Mouse (Mus musculus) Patski (cell line): ENCODE results near the gene Usp17ld. TPM values are rescaled to one million over a fixed set of nuclear protein-coding genes. Genes with fewer than 3 reads are reported as not detected.
"Not testable (repeated sequence)": the region's sequence is repeated elsewhere in the genome, so short reads cannot be mapped to it uniquely, and the experiment has no call there.

Experiments
- ATAC-seq: fragments of 100-300 bp; one replicate; pipeline ENCODE4 v1.8.0; 2021
- CTCF ChIA-PET: fragments of 350-600 bp; sonication (Branson Sonifier 250); formaldehyde crosslinking; loops from one replicate; lab custom pipeline; 2022; ENCODE audit warnings: inconsistent platforms; lab: Charles Lee
- POLR2A ChIA-PET: fragments of 350-600 bp; sonication (Branson Sonifier 250); formaldehyde crosslinking; loops from one replicate; lab custom pipeline; 2022; ENCODE audit warnings: antibody characterized with exemption, inconsistent platforms; lab: Charles Lee
- DNase-seq: peaks from one replicate; pipeline ENCODE4 v3.0.0-alpha.2; 2011; ENCODE audit warnings: low read depth, low spot score
- H3K27me3 ChIP-seq: fragments of 371-371 bp; one replicate; pipeline ENCODE4 v1.5.1; 2021
- CTCF ChIP-seq: fragments of 100-300 bp; IDR thresholded peaks from one replicate; pipeline ENCODE4 v1.5.1; 2021
- in situ Hi-C: fragments of 300-500 bp; cut with MboI; formaldehyde crosslinking; loops from 3 replicates; pipeline ENCODE4 v1.11.1; 2018; ENCODE audit warnings: low pct_unique_long_range_greater_than_20kb, mixed read lengths
- polyA plus RNA-seq: library from polyadenylated mRNA; unstranded; gene quantifications from one replicate; pipeline ENCODE4 v1.2.3, GENCODE M21; 2021

The Usp17ld gene
- polyA plus RNA-seq = not detected

GRCm38 (mm10) chr7:103252405-103252804 is at the start of gene Usp17ld:
TSS of gene Usp17ld (minus strand) at chr7:103252505.
- POLR2A ChIA-PET, ATAC-seq: not testable (repeated sequence)

GRCm38 (mm10) chr7:103216696-103217095 is 35.6 kb downstream of the Usp17ld start, which contains the start of gene Olfr594:
TSS of gene Olfr594 (plus strand) at chr7:103216996.
- ChIA-PET POLR2A (no interaction called here), CTCF (no interaction called here)
- no peak for DNase-seq
- no peak for ATAC-seq
- H3K27me3 ChIP-seq = no peaks in the 10 kb centered on the region
- in situ Hi-C loops = no loop called here
- TF ChIP-seq CTCF = no peak

More at GRCm38 (mm10) chr7:103252405-103252804, at the start of gene Usp17ld:
- in situ Hi-C loops, DNase-seq, CTCF ChIA-PET, H3K27me3 ChIP-seq: not testable (repeated sequence)

GRCm38 (mm10) chr7:103212050-103212449 is 40.3 kb downstream of the Usp17ld start:
- DNase-seq, CTCF ChIA-PET, H3K27me3 ChIP-seq, POLR2A ChIA-PET, ATAC-seq, in situ Hi-C loops: not testable (repeated sequence)

- ATAC-seq = no peak
- in situ Hi-C loops = no loop called here
- no peak for TF ChIP-seq CTCF
- no peaks in the 10 kb centered on the region for H3K27me3 ChIP-seq
- ChIA-PET POLR2A (no interaction called here), CTCF (no interaction called here)
- DNase-seq = no peak
Observed at GRCm38 (mm10) chr7:103211562-103211961, 40.7 kb downstream of the Usp17ld start, which contains the start of gene Olfr593. TSS of gene Olfr593 (plus strand) at chr7:103211862.

Other genes starting within 250 kb of the Usp17ld start
- not detected for gene Olfr582, start 214.5 kb downstream of the Usp17ld start, polyA plus RNA-seq
- not detected for gene Olfr583, start 201.2 kb downstream of the Usp17ld start, polyA plus RNA-seq
- gene Olfr584, start 170.6 kb downstream of the Usp17ld start, polyA plus RNA-seq = not detected
- not detected for gene Olfr585, start 154.8 kb downstream of the Usp17ld start, polyA plus RNA-seq
- gene Olfr586, start 126.9 kb downstream of the Usp17ld start, polyA plus RNA-seq = not detected
- gene Olfr588-ps1, start 111.6 kb downstream of the Usp17ld start, polyA plus RNA-seq = not detected
- not detected for gene Olfr589, start 96.1 kb downstream of the Usp17ld start, polyA plus RNA-seq
- gene Olfr591, start 74.2 kb downstream of the Usp17ld start, polyA plus RNA-seq = not detected
- gene Olfr592, start 67.7 kb downstream of the Usp17ld start, polyA plus RNA-seq = not detected
- gene Olfr593, start 40.6 kb downstream of the Usp17ld start, polyA plus RNA-seq = not detected
- not detected for gene Olfr594, start 35.5 kb downstream of the Usp17ld start, polyA plus RNA-seq
- gene Olfr596, start 53.1 kb upstream of the Usp17ld start, polyA plus RNA-seq = not detected
- not detected for gene Olfr597, start 63.8 kb upstream of the Usp17ld start, polyA plus RNA-seq
- gene Olfr598, start 71.1 kb upstream of the Usp17ld start, polyA plus RNA-seq = not detected
- gene Olfr599, start 83.4 kb upstream of the Usp17ld start, polyA plus RNA-seq = not detected
- gene Olfr600, start 97.2 kb upstream of the Usp17ld start, polyA plus RNA-seq = not detected
- not detected for gene Olfr601, start 110.2 kb upstream of the Usp17ld start, polyA plus RNA-seq
- not detected for gene Olfr603, start 133.7 kb upstream of the Usp17ld start, polyA plus RNA-seq
- gene Usp17lc, start 162.6 kb upstream of the Usp17ld start, polyA plus RNA-seq = not detected
- gene Olfr605, start 192.9 kb upstream of the Usp17ld start, polyA plus RNA-seq = not detected
- gene Olfr606, start 196.5 kb upstream of the Usp17ld start, polyA plus RNA-seq = not detected
- not detected for gene Olfr607, start 211.6 kb upstream of the Usp17ld start, polyA plus RNA-seq
- not detected for gene Olfr608, start 217.4 kb upstream of the Usp17ld start, polyA plus RNA-seq
- gene Olfr609, start 245.6 kb upstream of the Usp17ld start, polyA plus RNA-seq = not detected